Mouse (Mus musculus) heart, adult 2 months (tissue): ENCODE results near the gene Dusp16.

ENCODE experiments used
- EP300 ChIP-seq: fragments of 200-500 bp; IDR thresholded peaks from 2 replicates; pipeline ENCODE4 v1.6.1; 2011; ENCODE audit warnings: low read depth, low read length, control low read depth; ENCODE audit not compliant: insufficient read depth
- POLR2A ChIP-seq: fragments of 200-500 bp; IDR thresholded peaks from 2 replicates; pipeline ENCODE4 v1.6.1; 2011; ENCODE audit warnings: mild to moderate bottlenecking, low read depth, low read length, control low read depth; ENCODE audit not compliant: insufficient read depth

- TF ChIP-seq EP300 (no peak), POLR2A (no peak)
Observed at GRCm38 (mm10) chr6:134820411-134820810, 28.0 kb upstream of the Dusp16 start.
